Mouse (Mus musculus): ENCODE measurements around the gene Kif3c. TPM values are rescaled to one million over a fixed set of nuclear protein-coding genes. Genes with fewer than 3 reads are reported as not detected.
"Not testable (repeated sequence)": the region's sequence is repeated elsewhere in the genome, so short reads cannot be mapped to it uniquely, and the experiment has no call there.

Gene Kif3c
- polyA plus RNA-seq, 1 experiment from 2014 or later, result 8.5 TPM

DNA sequence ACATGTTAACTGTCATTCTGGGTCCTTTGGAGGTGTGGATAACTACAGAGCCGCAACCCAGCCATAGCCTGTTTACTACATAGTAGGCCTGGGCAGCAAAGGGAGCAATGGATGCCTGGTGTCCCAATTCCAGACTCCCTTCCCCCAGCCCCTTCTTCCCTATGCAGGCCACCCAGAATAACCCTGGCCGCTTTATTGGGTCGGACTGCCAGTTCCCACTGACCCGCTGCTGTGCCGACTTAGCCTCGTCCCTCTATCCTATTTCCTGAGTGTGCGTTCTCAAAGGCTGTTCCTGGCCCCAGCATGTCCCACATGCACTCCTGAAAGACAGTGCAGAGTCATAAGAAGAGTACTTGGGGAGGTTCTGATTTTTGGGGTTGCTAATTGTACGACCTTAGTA is 32.0 kb downstream of the Kif3c start:
- no peaks in the 10 kb centered on the region for H3K36me3 ChIP-seq
- no peaks in the 10 kb centered on the region for H3K9me3 ChIP-seq
- WGBS, result 84% methylated on average over 8 of the region's 8 CpGs
- no peak overlapping the region for H3K27ac ChIP-seq
- no peak for DNase-seq (ENCODE audit: low spot score)
- peaks cover 8% of the 10 kb centered on the region; the same call in 1 of the 2 replicates for H3K4me1 ChIP-seq
- no peak overlapping the region for H3K4me3 ChIP-seq
- no peaks in the 10 kb centered on the region for H3K27me3 ChIP-seq (ENCODE audit: insufficient read depth, poor library complexity, severe bottlenecking)

DNA sequence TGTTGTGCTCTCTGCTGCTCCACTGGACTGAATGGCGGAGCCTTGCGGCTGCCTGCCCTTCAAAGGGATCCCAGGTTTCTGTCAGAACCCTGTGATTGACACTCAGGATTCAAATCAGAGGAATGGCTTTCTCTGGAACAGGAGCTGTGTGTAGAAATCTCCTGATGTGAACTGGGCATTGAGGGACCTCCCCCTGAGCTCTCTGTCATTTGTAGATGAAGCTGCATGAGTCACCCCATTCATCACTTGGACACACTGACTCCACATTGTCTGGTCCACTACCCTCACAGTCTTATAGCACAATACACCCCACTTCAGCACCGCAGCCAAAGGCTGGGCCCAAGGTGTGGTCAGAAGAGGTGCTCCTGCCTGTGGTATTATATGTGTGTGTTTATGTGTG is 40.7 kb downstream of the Kif3c start:
- not testable (repeated sequence) for H3K9me3 ChIP-seq; H3K27me3 ChIP-seq (ENCODE audit: insufficient read depth, poor library complexity, severe bottlenecking); DNase-seq (ENCODE audit: low spot score); H3K27ac ChIP-seq; H3K4me3 ChIP-seq; H3K4me1 ChIP-seq
- peaks cover 31% of the 10 kb centered on the region for H3K36me3 ChIP-seq
- 89% methylated on average over 3 of the region's 3 CpGs for WGBS

- Histone ChIP-seq H3K9me3 (no peaks in the 10 kb centered on the region), H3K4me1 (no peaks in the 10 kb centered on the region), H3K4me3 (no peak overlapping the region), H3K27me3 (ENCODE audit: insufficient read depth, poor library complexity, severe bottlenecking) (no peaks in the 10 kb centered on the region), H3K27ac (no peak overlapping the region), H3K36me3 (peaks cover 35% of the 10 kb centered on the region)
- DNase-seq (ENCODE audit: low spot score), result no peak
- WGBS, result 91% methylated on average over 6 of the region's 6 CpGs
Measured at GRCm38 (mm10) chr12:3406585-3406984, 41.7 kb downstream of the Kif3c start.

DNA sequence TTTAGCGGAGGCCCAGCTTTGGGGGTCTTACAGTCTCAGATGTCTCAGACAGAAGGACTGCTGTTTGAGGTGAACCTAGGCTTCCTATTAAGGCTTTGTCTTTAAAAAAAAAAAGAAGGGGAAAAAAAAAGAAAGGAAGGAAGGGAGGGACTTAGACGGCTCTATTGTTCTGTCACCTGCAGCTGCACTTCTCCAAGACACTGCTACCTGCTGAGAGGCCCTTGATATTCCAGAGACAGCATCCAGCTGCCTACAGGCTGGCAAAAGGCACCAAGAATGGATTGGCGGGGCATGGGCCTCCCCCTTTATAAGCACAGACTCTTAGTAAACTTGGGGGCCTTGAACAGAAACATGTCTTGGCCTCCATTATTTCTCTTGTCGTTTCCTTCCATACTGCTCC is 50.0 kb downstream of the Kif3c start:
- H3K4me1 ChIP-seq, result no peaks in the 10 kb centered on the region
- H3K27ac ChIP-seq, result no peak overlapping the region
- no peaks in the 10 kb centered on the region for H3K27me3 ChIP-seq (ENCODE audit: insufficient read depth, poor library complexity, severe bottlenecking)
- H3K4me3 ChIP-seq, result no peak overlapping the region
- DNase-seq (ENCODE audit: low spot score), result no peak
- H3K9me3 ChIP-seq, result no peaks in the 10 kb centered on the region
- H3K36me3 ChIP-seq, result peaks cover 34% of the 10 kb centered on the region
- WGBS, result 89% methylated on average over 4 of the region's 4 CpGs

GRCm38 (mm10) chr12:3418761-3419160 is 53.8 kb downstream of the Kif3c start:
- DNase-seq (ENCODE audit: low spot score), result no peak
- H3K4me1 ChIP-seq, result no peaks in the 10 kb centered on the region
- no peaks in the 10 kb centered on the region for H3K9me3 ChIP-seq
- no peaks in the 10 kb centered on the region for H3K27me3 ChIP-seq (ENCODE audit: insufficient read depth, poor library complexity, severe bottlenecking)
- no peak overlapping the region for H3K27ac ChIP-seq
- WGBS, result 89% methylated on average over 3 of the region's 3 CpGs
- peaks cover 43% of the 10 kb centered on the region for H3K36me3 ChIP-seq
- no peak overlapping the region for H3K4me3 ChIP-seq

GRCm38 (mm10) chr12:3420519-3420918 is 55.6 kb downstream of the Kif3c start:
- Histone ChIP-seq H3K9me3 (no peaks in the 10 kb centered on the region), H3K27me3 (ENCODE audit: insufficient read depth, poor library complexity, severe bottlenecking) (no peaks in the 10 kb centered on the region), H3K27ac (no peak overlapping the region), H3K4me3 (no peak overlapping the region), H3K36me3 (peaks cover 32% of the 10 kb centered on the region), H3K4me1 (peaks cover 11% of the 10 kb centered on the region; the same call in 1 of the 2 replicates)
- DNase-seq (ENCODE audit: low spot score), result no peak
- WGBS, result 84% methylated on average over 2 of the region's 2 CpGs

GRCm38 (mm10) chr12:3422786-3423185 is 57.9 kb downstream of the Kif3c start:
- Histone ChIP-seq H3K4me3 (no peak overlapping the region), H3K36me3 (peaks cover 20% of the 10 kb centered on the region), H3K9me3 (no peaks in the 10 kb centered on the region), H3K27ac (no peak overlapping the region), H3K4me1 (peaks cover 12% of the 10 kb centered on the region; the same call in 1 of the 2 replicates), H3K27me3 (ENCODE audit: insufficient read depth, poor library complexity, severe bottlenecking) (no peaks in the 10 kb centered on the region)
- WGBS, result 89% methylated on average over 1 of the region's 1 CpGs
- no peak for DNase-seq (ENCODE audit: low spot score)

DNA sequence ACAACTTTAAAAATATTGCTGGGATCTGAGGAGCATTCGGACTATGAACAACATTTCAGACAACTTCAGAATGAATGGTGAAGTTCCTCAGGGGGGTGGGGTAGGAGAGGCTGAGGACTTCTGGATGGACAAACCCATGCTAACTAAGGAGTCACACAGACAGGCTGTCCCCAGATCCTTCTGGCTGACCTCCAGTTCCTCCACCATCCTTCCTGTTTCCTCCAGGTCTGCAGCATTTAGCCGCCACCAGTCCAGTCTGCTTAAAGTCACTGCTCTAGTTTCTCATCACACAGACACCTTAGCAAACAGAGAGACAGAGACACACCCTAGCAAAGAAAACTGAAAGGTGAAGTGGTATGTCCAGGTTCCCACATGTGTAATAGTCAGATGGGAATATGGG is 59.2 kb downstream of the Kif3c start:
- no peak overlapping the region for H3K4me3 ChIP-seq
- 85% methylated on average over 2 of the region's 2 CpGs for WGBS
- no peaks in the 10 kb centered on the region for H3K9me3 ChIP-seq
- H3K27me3 ChIP-seq (ENCODE audit: insufficient read depth, poor library complexity, severe bottlenecking), result no peaks in the 10 kb centered on the region
- H3K4me1 ChIP-seq, result peaks cover 16% of the 10 kb centered on the region; the same call in 1 of the 2 replicates
- DNase-seq (ENCODE audit: low spot score), result no peak
- no peak overlapping the region for H3K27ac ChIP-seq
- H3K36me3 ChIP-seq, result peaks cover 17% of the 10 kb centered on the region

GRCm38 (mm10) chr12:3425375-3426341 is 60.7 kb downstream of the Kif3c start:
- WGBS, result 42% methylated on average over 15 of the region's 15 CpGs
- Histone ChIP-seq H3K36me3 (peaks cover 13% of the 10 kb centered on the region), H3K4me3 (peak overlapping the region; percentile 83), H3K9me3 (no peaks in the 10 kb centered on the region), H3K27ac (peak overlapping the region; percentile 97), H3K27me3 (ENCODE audit: insufficient read depth, poor library complexity, severe bottlenecking) (no peaks in the 10 kb centered on the region), H3K4me1 (peaks cover 16% of the 10 kb centered on the region; the same call in 1 of the 2 replicates)
- DNase-seq (ENCODE audit: low spot score), result no peak

DNA sequence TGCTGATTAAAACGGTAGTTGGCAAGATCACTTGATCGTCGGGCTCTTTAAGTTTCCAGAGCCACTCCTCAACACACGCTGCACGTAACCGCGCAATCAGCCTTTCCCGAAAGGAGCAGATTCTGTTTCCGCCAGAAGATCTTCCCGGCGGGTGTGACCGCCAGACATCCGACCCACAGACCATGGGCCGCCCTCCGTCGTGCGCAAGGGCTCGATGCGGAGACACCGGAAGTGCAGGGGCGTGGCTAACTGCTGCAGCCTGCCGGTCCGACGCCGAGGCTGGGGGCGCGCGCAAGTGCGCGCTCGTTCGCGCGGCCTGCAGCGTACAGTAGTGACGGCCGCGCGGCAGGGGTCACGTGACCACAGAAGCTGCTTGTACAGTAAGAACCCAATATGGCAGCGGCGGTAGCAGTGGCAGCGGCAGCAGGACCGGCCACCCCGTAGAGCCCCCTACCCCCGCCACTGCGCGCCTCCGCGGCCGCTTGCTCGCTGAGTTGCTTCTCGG is 61.6 kb downstream of the Kif3c start, which contains the start of gene Asxl2:
TSS of gene Asxl2 (plus strand) at position 328 of the 505 bp plus-strand sequence.
- Histone ChIP-seq H3K27me3 (ENCODE audit: insufficient read depth, poor library complexity, severe bottlenecking) (no peaks in the 10 kb centered on the region), H3K4me1 (peaks cover 16% of the 10 kb centered on the region; the same call in 1 of the 2 replicates), H3K36me3 (peaks cover 10% of the 10 kb centered on the region), H3K4me3 (peak within 1 kb of the TSS; percentile 83), H3K9me3 (no peaks in the 10 kb centered on the region), H3K27ac (peak within 1 kb of the TSS; percentile 97)
- peak; percentile 99 for DNase-seq (ENCODE audit: low spot score)
- WGBS, result under 1% methylated on average over 53 of the region's 53 CpGs

GRCm38 (mm10) chr12:3427067-3427889 is 62.3 kb downstream of the Kif3c start:
- WGBS, result under 1% methylated on average over 65 of the region's 65 CpGs
- Histone ChIP-seq H3K9me3 (no peaks in the 10 kb centered on the region), H3K27ac (peak overlapping the region; percentile 97), H3K27me3 (ENCODE audit: insufficient read depth, poor library complexity, severe bottlenecking) (no peaks in the 10 kb centered on the region), H3K36me3 (peaks cover 11% of the 10 kb centered on the region), H3K4me1 (peaks cover 16% of the 10 kb centered on the region; the same call in 1 of the 2 replicates), H3K4me3 (peak overlapping the region; percentile 83)
- peak; percentile 95 for DNase-seq (ENCODE audit: low spot score)

DNA sequence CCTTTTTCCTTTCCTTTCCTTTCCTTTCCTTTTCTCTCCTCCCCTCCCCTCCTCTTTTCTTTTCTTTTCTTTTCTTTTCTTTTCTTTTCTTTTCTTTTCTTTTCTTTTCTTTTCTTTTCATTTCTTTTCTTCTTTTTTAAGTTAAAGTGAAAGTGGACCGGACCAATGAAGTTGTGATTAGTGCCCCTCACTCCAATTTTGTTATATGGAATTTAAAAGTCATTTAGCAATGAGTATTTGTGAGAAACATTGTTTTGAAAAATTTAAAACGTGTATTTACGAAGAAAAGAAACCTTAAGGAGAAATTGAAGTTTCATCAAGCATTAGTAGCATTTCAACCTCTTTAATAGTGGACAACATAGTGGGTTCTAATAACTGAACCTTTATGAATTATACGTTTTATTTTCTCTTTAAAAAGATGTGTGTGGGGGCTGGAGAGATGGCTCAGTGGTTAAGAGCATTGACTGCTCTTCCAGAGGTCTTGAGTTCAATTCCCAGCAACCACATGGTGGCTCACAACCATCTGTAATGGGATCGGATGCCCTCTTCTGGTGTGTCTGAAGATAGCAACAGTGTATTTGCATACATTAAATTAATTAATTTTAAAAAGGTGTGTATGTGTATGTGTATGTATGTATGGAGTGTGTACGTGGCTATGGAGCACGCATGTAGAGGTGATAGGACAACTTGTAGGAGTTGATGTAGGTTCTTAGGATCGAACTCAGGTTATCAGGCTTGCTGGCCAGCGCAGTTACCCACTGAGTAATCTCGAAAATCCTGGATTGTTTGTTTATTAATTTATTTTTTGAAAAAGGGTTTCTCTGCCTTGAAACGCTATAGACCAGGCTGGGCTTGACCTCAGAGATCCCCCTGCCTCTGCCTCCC is 63.2 kb downstream of the Kif3c start:
- no peaks in the 10 kb centered on the region for H3K9me3 ChIP-seq
- WGBS, result 61% methylated on average over 11 of the region's 11 CpGs
- H3K27ac ChIP-seq, result 0 out of 2 replicates have a peak overlapping the region, but pooled peaks have one; percentile 97
- peak overlapping the region; percentile 83 for H3K4me3 ChIP-seq
- 0 out of 2 replicates have a peak, but pooled peaks cover 3% of the 10 kb centered on the region for H3K36me3 ChIP-seq
- H3K27me3 ChIP-seq (ENCODE audit: insufficient read depth, poor library complexity, severe bottlenecking), result no peaks in the 10 kb centered on the region
- H3K4me1 ChIP-seq, result peaks cover 16% of the 10 kb centered on the region; the same call in 1 of the 2 replicates
- no peak for DNase-seq (ENCODE audit: low spot score)

All from heart, embryonic 10.5 days (tissue).